Mouse (Mus musculus) cortical plate, adult 2 months (tissue): ENCODE measurements around the gene Pcca.

ENCODE experiments used
- CTCF ChIP-seq: fragments of 200-500 bp; IDR thresholded peaks from 2 replicates; pipeline ENCODE4 v1.5.1; 2011; ENCODE audit warnings: mild to moderate bottlenecking, control low read depth, low read length; ENCODE audit not compliant: insufficient read depth; ENCODE audit errors: extremely low read depth
- POLR2A ChIP-seq: fragments of 200-500 bp; IDR thresholded peaks from 2 replicates; pipeline ENCODE4 v1.6.1; 2011; ENCODE audit warnings: mild to moderate bottlenecking, low read length, control low read depth; ENCODE audit not compliant: insufficient read depth; ENCODE audit errors: extremely low read depth

DNA sequence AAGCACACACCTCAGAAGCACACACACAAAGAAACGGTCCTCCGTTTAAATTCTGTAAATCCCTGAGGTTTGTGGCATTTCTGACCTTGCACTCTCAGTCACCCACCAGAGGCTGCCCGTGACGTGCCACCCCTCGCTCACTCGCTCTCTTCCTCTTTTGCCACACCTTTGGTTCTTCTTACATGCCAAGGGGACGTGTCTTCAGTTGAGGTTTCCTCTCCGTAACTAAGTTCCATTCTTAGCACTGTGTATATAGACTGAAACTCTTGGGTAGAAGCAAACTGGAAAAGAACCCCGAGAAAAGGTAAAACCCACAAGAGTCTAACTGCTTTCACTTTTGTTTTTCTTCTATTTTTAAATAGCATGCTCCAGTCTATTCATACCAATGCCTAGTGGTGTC, 23.2 kb downstream of the Pcca start:
- TF ChIP-seq CTCF (no peak), POLR2A (no peak)
